In the genomic region with DNA sequence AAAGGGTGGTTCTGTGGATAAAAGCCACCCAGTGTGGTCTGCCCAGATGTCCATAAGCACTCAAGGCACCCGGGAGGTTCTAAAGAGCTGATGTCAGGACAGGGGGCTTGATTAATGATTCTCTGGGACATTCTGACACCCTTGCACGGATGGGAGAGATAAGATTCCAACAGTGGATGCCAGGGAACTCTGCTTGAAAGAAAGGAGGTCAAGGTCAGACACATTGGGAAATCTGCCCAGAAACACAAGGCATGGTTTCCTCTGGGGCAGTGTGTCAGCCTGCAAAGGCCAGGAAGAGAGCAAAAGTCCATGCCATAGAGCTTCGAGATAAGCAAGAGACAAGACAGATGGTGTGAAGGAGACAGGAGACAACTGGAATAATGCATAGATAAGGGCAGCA, we compare ENCODE assay signal across 8 mouse cellular contexts.
A peak's percentile ranks its signal among the peaks of the same experiment; 100 is the strongest.
DNase-seq lines count a peak whose midpoint lies in the region; ATAC-seq lines count a peak whose summit lies in the region.

No protein-coding gene starts in this region.

- H3K9ac ChIP-seq in heart, embryonic 14.5 days (ENCODE audit: low read length) = no peak overlapping the region
- H3K9ac ChIP-seq in midbrain, embryonic 13.5 days (replicated peaks) = no peak overlapping the region

- peak overlapping the region; percentile 39 to 50; a peak in 3 of 4 replicates for H3K27ac ChIP-seq in heart, embryonic 14.5 days (replicated peaks in 1 of 2; ENCODE audit: control insufficient read depth in 1 of 2, insufficient read depth in 1 of 2, low read depth in 2 of 2, low read length in 2 of 2)
- no peak overlapping the region for H3K27ac ChIP-seq in midbrain, embryonic 13.5 days

- H3K4me3 ChIP-seq in heart, embryonic 14.5 days (ENCODE audit: control insufficient read depth in 1 of 2, insufficient read depth in 1 of 2, low read depth in 1 of 2, low read length in 2 of 2) = no peak overlapping the region
- no peak overlapping the region for H3K4me3 ChIP-seq in midbrain, embryonic 13.5 days (replicated peaks)

- peak; percentile 3 to 7 for DNase-seq in spleen, adult 18-20 months
- DNase-seq in spleen, adult 12 weeks (ENCODE audit: low spot score) = no peak
- DNase-seq in kidney, postnatal 25 days = peak; percentile 50 to 79
- peak; percentile 43 for DNase-seq in testis, postnatal 10 days (ENCODE audit: low spot score)

- H3K4me1 ChIP-seq in heart, embryonic 14.5 days (ENCODE audit: control insufficient read depth in 2 of 2, insufficient read depth in 2 of 2, low read length in 2 of 2) = peaks cover 6 to 14% of the 10 kb centered on the region in 2 experiments
- H3K4me1 ChIP-seq in midbrain, embryonic 13.5 days (replicated peaks) = no peaks in the 10 kb centered on the region

- peak; percentile 75; the same call in 1 of the 2 replicates for ATAC-seq in heart, embryonic 14.5 days (ENCODE audit: insufficient number of reproducible peaks, insufficient read depth, low FRiP score, low read depth)
- ATAC-seq in midbrain, embryonic 13.5 days = no peak
- no peak for ATAC-seq in megakaryocyte, adult 5-6 weeks (ENCODE audit: poor library complexity, severe bottlenecking)
- ATAC-seq in activated CD4-positive, CD25-positive, alpha-beta regulatory T cell, adult 4 months = no peak

- H3K4me2 ChIP-seq in heart, embryonic 14.5 days (ENCODE audit: low read length) = no peak overlapping the region
- no peak overlapping the region for H3K4me2 ChIP-seq in midbrain, embryonic 13.5 days (replicated peaks)

- H3K9me3 ChIP-seq in heart, embryonic 14.5 days (ENCODE audit: control insufficient read depth, low read length) = no peaks in the 10 kb centered on the region
- no peaks in the 10 kb centered on the region for H3K9me3 ChIP-seq in midbrain, embryonic 13.5 days

- H3K36me3 ChIP-seq in heart, embryonic 14.5 days (ENCODE audit: control insufficient read depth, insufficient read depth, low read length) = no peaks in the 10 kb centered on the region
- no peaks in the 10 kb centered on the region for H3K36me3 ChIP-seq in midbrain, embryonic 13.5 days

- WGBS in heart, embryonic 14.5 days = under 1% methylated on average over 3 of the region's 3 CpGs
- WGBS in midbrain, embryonic 13.5 days = 71% methylated on average over 3 of the region's 3 CpGs

- no peaks in the 10 kb centered on the region for H3K27me3 ChIP-seq in heart, embryonic 14.5 days (ENCODE audit: control insufficient read depth, insufficient read depth, low read length)
- no peaks in the 10 kb centered on the region for H3K27me3 ChIP-seq in midbrain, embryonic 13.5 days
